Mouse (Mus musculus): Measurements from ENCODE around the gene C2cd2l. TPM values are rescaled to one million over a fixed set of nuclear protein-coding genes. Genes with fewer than 3 reads are reported as not detected.
"Not testable (repeated sequence)": the region's sequence is repeated elsewhere in the genome, so short reads cannot be mapped to it uniquely, and the experiment has no call there.

The C2cd2l gene
- polyA plus RNA-seq (2015; fragmentation: Nextera tagmentation; extraction: Ambion mirVana) = 28.7 and 29.3 TPM in 2 replicates

GRCm38 (mm10) chr9:44319887-44320798, at the start of gene C2cd2l:
C2cd2l (minus strand) TSS chr9:44320285.
- Histone ChIP-seq H3K4me2 (peak within 1 kb of the TSS; percentile 86), H3K4me3 (peak within 1 kb of the TSS; percentile 100), H3K4me1 (replicated peaks) (peaks cover 33% of the 10 kb centered on the region), H3K36me3 (peaks cover 10% of the 10 kb centered on the region), H3K9ac (peak within 1 kb of the TSS; percentile 99), H3K27ac (replicated peaks) (peak within 1 kb of the TSS; percentile 77), H3K27me3 (no peaks in the 10 kb centered on the region), H3K9me3 (no peaks in the 10 kb centered on the region)
- under 1% methylated on average over 67 of the region's 67 CpGs for WGBS
- ATAC-seq (ENCODE audit: low FRiP score, low read depth) = peak; percentile 98

GRCm38 (mm10) chr9:44364480-44364879, 44.4 kb upstream of the C2cd2l start:
- Histone ChIP-seq H3K36me3 (peaks cover 5% of the 10 kb centered on the region), H3K9ac (no peak overlapping the region), H3K4me2 (no peak overlapping the region), H3K9me3 (no peaks in the 10 kb centered on the region), H3K27ac (replicated peaks) (no peak overlapping the region), H3K4me1 (replicated peaks) (peaks cover 9% of the 10 kb centered on the region), H3K4me3 (no peak overlapping the region), H3K27me3 (no peaks in the 10 kb centered on the region)
- 66% methylated on average over 3 of the region's 3 CpGs for WGBS
- no peak for ATAC-seq (ENCODE audit: low FRiP score, low read depth)

GRCm38 (mm10) chr9:44361931-44362330, 41.8 kb upstream of the C2cd2l start:
- peaks cover 26% of the 10 kb centered on the region for H3K36me3 ChIP-seq
- peak overlapping the region; percentile 86 for H3K27ac ChIP-seq (replicated peaks)
- not testable (repeated sequence) for H3K9me3 ChIP-seq; H3K4me1 ChIP-seq (replicated peaks); H3K27me3 ChIP-seq
- peak; percentile 31; the same call in 1 of the 2 replicates for ATAC-seq (ENCODE audit: low FRiP score, low read depth)
- H3K4me3 ChIP-seq = peak overlapping the region; percentile 99
- 43% methylated on average over 4 of the region's 4 CpGs for WGBS
- H3K4me2 ChIP-seq = peak overlapping the region; percentile 75
- H3K9ac ChIP-seq = peak overlapping the region; percentile 95

- H3K36me3 ChIP-seq = peaks cover 30% of the 10 kb centered on the region
- under 1% methylated on average over 44 of the region's 44 CpGs for WGBS
- peak within 1 kb of the TSS; percentile 95 for H3K9ac ChIP-seq
- peaks cover 9% of the 10 kb centered on the region for H3K4me1 ChIP-seq (replicated peaks)
- H3K27me3 ChIP-seq = no peaks in the 10 kb centered on the region
- H3K27ac ChIP-seq (replicated peaks) = peak within 1 kb of the TSS; percentile 86
- H3K9me3 ChIP-seq = no peaks in the 10 kb centered on the region
- peak; percentile 95 for ATAC-seq (ENCODE audit: low FRiP score, low read depth)
- H3K4me2 ChIP-seq = peak within 1 kb of the TSS; percentile 75
- peak within 1 kb of the TSS; percentile 99 for H3K4me3 ChIP-seq
These were observed 41.3 kb upstream of the C2cd2l start, which contains the start of gene Vps11 for GRCm38 (mm10) chr9:44361190-44361917. Vps11 (minus strand) TSS chr9:44361670.

GRCm38 (mm10) chr9:44357207-44357606, 37.1 kb upstream of the C2cd2l start:
- Histone ChIP-seq H3K36me3 (peaks cover 72% of the 10 kb centered on the region), H3K4me2 (no peak overlapping the region), H3K27ac (replicated peaks) (no peak overlapping the region), H3K9ac (no peak overlapping the region), H3K27me3 (no peaks in the 10 kb centered on the region), H3K4me3 (no peak overlapping the region), H3K9me3 (no peaks in the 10 kb centered on the region), H3K4me1 (replicated peaks) (peaks cover 9% of the 10 kb centered on the region)
- ATAC-seq (ENCODE audit: low FRiP score, low read depth) = no peak
- 86% methylated on average over 4 of the region's 4 CpGs for WGBS

- no peaks in the 10 kb centered on the region for H3K27me3 ChIP-seq
- ATAC-seq (ENCODE audit: low FRiP score, low read depth) = no peak
- no peaks in the 10 kb centered on the region for H3K9me3 ChIP-seq
- H3K36me3 ChIP-seq = peaks cover 94% of the 10 kb centered on the region
- no peak overlapping the region for H3K27ac ChIP-seq (replicated peaks)
- H3K4me2 ChIP-seq = no peak overlapping the region
- WGBS = 95% methylated on average over 6 of the region's 6 CpGs
- no peaks in the 10 kb centered on the region for H3K4me1 ChIP-seq (replicated peaks)
- no peak overlapping the region for H3K9ac ChIP-seq
- H3K4me3 ChIP-seq = no peak overlapping the region
These were observed 33.1 kb upstream of the C2cd2l start for GRCm38 (mm10) chr9:44353142-44353541.

GRCm38 (mm10) chr9:44352337-44352736, 32.3 kb upstream of the C2cd2l start:
- H3K4me2 ChIP-seq = no peak overlapping the region
- H3K27ac ChIP-seq (replicated peaks) = no peak overlapping the region
- H3K4me1 ChIP-seq (replicated peaks) = no peaks in the 10 kb centered on the region
- H3K36me3 ChIP-seq = peaks cover 94% of the 10 kb centered on the region
- H3K9ac ChIP-seq = no peak overlapping the region
- ATAC-seq (ENCODE audit: low FRiP score, low read depth) = no peak
- H3K4me3 ChIP-seq = no peak overlapping the region
- 94% methylated on average over 10 of the region's 10 CpGs for WGBS
- H3K27me3 ChIP-seq = no peaks in the 10 kb centered on the region
- no peaks in the 10 kb centered on the region for H3K9me3 ChIP-seq

GRCm38 (mm10) chr9:44351396-44351795, 31.3 kb upstream of the C2cd2l start:
- Histone ChIP-seq H3K4me3 (no peak overlapping the region), H3K36me3 (peaks cover 91% of the 10 kb centered on the region), H3K4me2 (no peak overlapping the region), H3K27ac (replicated peaks) (no peak overlapping the region), H3K27me3 (no peaks in the 10 kb centered on the region), H3K9me3 (no peaks in the 10 kb centered on the region), H3K4me1 (replicated peaks) (no peaks in the 10 kb centered on the region), H3K9ac (no peak overlapping the region)
- 94% methylated on average over 4 of the region's 4 CpGs for WGBS
- ATAC-seq (ENCODE audit: low FRiP score, low read depth) = no peak

- WGBS = 95% methylated on average over 4 of the region's 4 CpGs
- Histone ChIP-seq H3K9me3 (no peaks in the 10 kb centered on the region), H3K27ac (replicated peaks) (no peak overlapping the region), H3K27me3 (no peaks in the 10 kb centered on the region), H3K4me1 (replicated peaks) (peaks cover 5% of the 10 kb centered on the region; the same call in 1 of the 2 replicates), H3K4me3 (no peak overlapping the region), H3K4me2 (no peak overlapping the region), H3K36me3 (peaks cover 62% of the 10 kb centered on the region), H3K9ac (no peak overlapping the region)
- ATAC-seq (ENCODE audit: low FRiP score, low read depth) = no peak
These were observed 28.5 kb upstream of the C2cd2l start for GRCm38 (mm10) chr9:44348546-44348945.

GRCm38 (mm10) chr9:44347621-44348020, 27.5 kb upstream of the C2cd2l start:
- no peak overlapping the region for H3K27ac ChIP-seq (replicated peaks)
- H3K4me1 ChIP-seq (replicated peaks) = peaks cover 11% of the 10 kb centered on the region
- no peak overlapping the region for H3K4me2 ChIP-seq
- ATAC-seq (ENCODE audit: low FRiP score, low read depth) = no peak
- no peaks in the 10 kb centered on the region for H3K9me3 ChIP-seq
- no peak overlapping the region for H3K4me3 ChIP-seq
- H3K36me3 ChIP-seq = peaks cover 53% of the 10 kb centered on the region
- no peaks in the 10 kb centered on the region for H3K27me3 ChIP-seq
- WGBS = 93% methylated on average over 4 of the region's 4 CpGs
- H3K9ac ChIP-seq = no peak overlapping the region

- H3K9ac ChIP-seq = no peak overlapping the region
- H3K27me3 ChIP-seq = no peaks in the 10 kb centered on the region
- H3K4me2 ChIP-seq = no peak overlapping the region
- no peak overlapping the region for H3K4me3 ChIP-seq
- WGBS = 95% methylated on average over 9 of the region's 9 CpGs
- ATAC-seq (ENCODE audit: low FRiP score, low read depth) = no peak
- peaks cover 48% of the 10 kb centered on the region for H3K36me3 ChIP-seq
- peaks cover 14% of the 10 kb centered on the region for H3K4me1 ChIP-seq (replicated peaks)
- no peak overlapping the region for H3K27ac ChIP-seq (replicated peaks)
- H3K9me3 ChIP-seq = no peaks in the 10 kb centered on the region
These were observed 27.1 kb upstream of the C2cd2l start for GRCm38 (mm10) chr9:44347166-44347565.
